Mouse (Mus musculus): ENCODE results near the gene Gli2. TPM values are rescaled to one million over a fixed set of nuclear protein-coding genes. Genes with fewer than 3 reads are reported as not detected.

Gene Gli2
- polyA plus RNA-seq, 1 experiment from 2014 or later, result 6.3 TPM

- ATAC-seq (ENCODE audit: low read depth), result no peak
- Histone ChIP-seq H3K4me1 (replicated peaks; ENCODE audit: control insufficient read depth, insufficient read depth, low read length) (peaks cover 20% of the 10 kb centered on the region), H3K36me3 (ENCODE audit: control insufficient read depth, insufficient read depth, low read length) (no peaks in the 10 kb centered on the region), H3K4me3 (ENCODE audit: low read length) (no peak overlapping the region), H3K9ac (ENCODE audit: low read length) (no peak overlapping the region), H3K4me2 (ENCODE audit: low read depth, low read length) (no peak overlapping the region), H3K9me3 (ENCODE audit: control insufficient read depth, low read length) (no peaks in the 10 kb centered on the region), H3K27ac (ENCODE audit: low read length) (no peak overlapping the region), H3K27me3 (ENCODE audit: control insufficient read depth, insufficient read depth, low read depth, low read length) (no peaks in the 10 kb centered on the region)
- WGBS, result 54% methylated on average over 1 of the region's 1 CpGs
These were observed 15.0 kb downstream of the Gli2 start for GRCm38 (mm10) chr1:119038436-119038835.

- no peak for ATAC-seq (ENCODE audit: low read depth)
- Histone ChIP-seq H3K27ac (ENCODE audit: low read length) (peak overlapping the region; percentile 67), H3K4me3 (ENCODE audit: low read length) (no peak overlapping the region), H3K9ac (ENCODE audit: low read length) (no peak overlapping the region), H3K4me2 (ENCODE audit: low read depth, low read length) (no peak overlapping the region), H3K36me3 (ENCODE audit: control insufficient read depth, insufficient read depth, low read length) (no peaks in the 10 kb centered on the region), H3K9me3 (ENCODE audit: control insufficient read depth, low read length) (no peaks in the 10 kb centered on the region), H3K27me3 (ENCODE audit: control insufficient read depth, insufficient read depth, low read depth, low read length) (no peaks in the 10 kb centered on the region), H3K4me1 (replicated peaks; ENCODE audit: control insufficient read depth, insufficient read depth, low read length) (peaks cover 25% of the 10 kb centered on the region)
- 47% methylated on average over 8 of the region's 8 CpGs for WGBS
These were observed 17.5 kb downstream of the Gli2 start for GRCm38 (mm10) chr1:119035931-119036330.

GRCm38 (mm10) chr1:119035301-119035700 is 18.1 kb downstream of the Gli2 start:
- Histone ChIP-seq H3K9me3 (ENCODE audit: control insufficient read depth, low read length) (no peaks in the 10 kb centered on the region), H3K4me1 (replicated peaks; ENCODE audit: control insufficient read depth, insufficient read depth, low read length) (peaks cover 25% of the 10 kb centered on the region), H3K9ac (ENCODE audit: low read length) (no peak overlapping the region), H3K4me2 (ENCODE audit: low read depth, low read length) (no peak overlapping the region), H3K27ac (ENCODE audit: low read length) (peak overlapping the region; percentile 67), H3K4me3 (ENCODE audit: low read length) (no peak overlapping the region), H3K27me3 (ENCODE audit: control insufficient read depth, insufficient read depth, low read depth, low read length) (no peaks in the 10 kb centered on the region), H3K36me3 (ENCODE audit: control insufficient read depth, insufficient read depth, low read length) (no peaks in the 10 kb centered on the region)
- WGBS, result 44% methylated on average over 9 of the region's 9 CpGs
- ATAC-seq (ENCODE audit: low read depth), result peak; percentile 45

- Histone ChIP-seq H3K9ac (ENCODE audit: low read length) (no peak overlapping the region), H3K9me3 (ENCODE audit: control insufficient read depth, low read length) (no peaks in the 10 kb centered on the region), H3K36me3 (ENCODE audit: control insufficient read depth, insufficient read depth, low read length) (no peaks in the 10 kb centered on the region), H3K4me2 (ENCODE audit: low read depth, low read length) (no peak overlapping the region), H3K27ac (ENCODE audit: low read length) (peak overlapping the region; percentile 98), H3K27me3 (ENCODE audit: control insufficient read depth, insufficient read depth, low read depth, low read length) (no peaks in the 10 kb centered on the region), H3K4me1 (replicated peaks; ENCODE audit: control insufficient read depth, insufficient read depth, low read length) (peaks cover 25% of the 10 kb centered on the region), H3K4me3 (ENCODE audit: low read length) (no peak overlapping the region)
- ATAC-seq (ENCODE audit: low read depth), result no peak
- 35% methylated on average over 13 of the region's 13 CpGs for WGBS
These were observed 19.2 kb downstream of the Gli2 start for GRCm38 (mm10) chr1:119034163-119034705.

GRCm38 (mm10) chr1:119033450-119034162 is 19.8 kb downstream of the Gli2 start:
- H3K27ac ChIP-seq (ENCODE audit: low read length), result peak overlapping the region; percentile 98
- no peak overlapping the region for H3K4me3 ChIP-seq (ENCODE audit: low read length)
- 50% methylated on average over 3 of the region's 3 CpGs for WGBS
- peak overlapping the region; percentile 55 for H3K9ac ChIP-seq (ENCODE audit: low read length)
- H3K4me2 ChIP-seq (ENCODE audit: low read depth, low read length), result peak overlapping the region; percentile 30; the same call in 1 of the 2 replicates
- H3K9me3 ChIP-seq (ENCODE audit: control insufficient read depth, low read length), result no peaks in the 10 kb centered on the region
- H3K27me3 ChIP-seq (ENCODE audit: control insufficient read depth, insufficient read depth, low read depth, low read length), result no peaks in the 10 kb centered on the region
- peaks cover 25% of the 10 kb centered on the region for H3K4me1 ChIP-seq (replicated peaks; ENCODE audit: control insufficient read depth, insufficient read depth, low read length)
- ATAC-seq (ENCODE audit: low read depth), result peak; percentile 90
- no peaks in the 10 kb centered on the region for H3K36me3 ChIP-seq (ENCODE audit: control insufficient read depth, insufficient read depth, low read length)

GRCm38 (mm10) chr1:119031185-119031584 is 22.2 kb downstream of the Gli2 start:
- Histone ChIP-seq H3K27ac (ENCODE audit: low read length) (no peak overlapping the region), H3K36me3 (ENCODE audit: control insufficient read depth, insufficient read depth, low read length) (no peaks in the 10 kb centered on the region), H3K4me3 (ENCODE audit: low read length) (no peak overlapping the region), H3K27me3 (ENCODE audit: control insufficient read depth, insufficient read depth, low read depth, low read length) (no peaks in the 10 kb centered on the region), H3K4me1 (replicated peaks; ENCODE audit: control insufficient read depth, insufficient read depth, low read length) (peaks cover 31% of the 10 kb centered on the region), H3K9ac (ENCODE audit: low read length) (no peak overlapping the region), H3K9me3 (ENCODE audit: control insufficient read depth, low read length) (no peaks in the 10 kb centered on the region), H3K4me2 (ENCODE audit: low read depth, low read length) (no peak overlapping the region)
- ATAC-seq (ENCODE audit: low read depth), result no peak
- WGBS, result 66% methylated on average over 6 of the region's 6 CpGs

GRCm38 (mm10) chr1:119025647-119026358 is 27.6 kb downstream of the Gli2 start:
- Histone ChIP-seq H3K9me3 (ENCODE audit: control insufficient read depth, low read length) (no peaks in the 10 kb centered on the region), H3K36me3 (ENCODE audit: control insufficient read depth, insufficient read depth, low read length) (no peaks in the 10 kb centered on the region), H3K27me3 (ENCODE audit: control insufficient read depth, insufficient read depth, low read depth, low read length) (no peaks in the 10 kb centered on the region), H3K9ac (ENCODE audit: low read length) (no peak overlapping the region), H3K4me1 (replicated peaks; ENCODE audit: control insufficient read depth, insufficient read depth, low read length) (peaks cover 14% of the 10 kb centered on the region), H3K4me3 (ENCODE audit: low read length) (no peak overlapping the region), H3K27ac (ENCODE audit: low read length) (peak overlapping the region; percentile 58), H3K4me2 (ENCODE audit: low read depth, low read length) (peak overlapping the region; percentile 3; the same call in 1 of the 2 replicates)
- WGBS, result 30% methylated on average over 8 of the region's 8 CpGs
- ATAC-seq (ENCODE audit: low read depth), result peak; percentile 79

GRCm38 (mm10) chr1:119022311-119022710 is 31.1 kb downstream of the Gli2 start:
- Histone ChIP-seq H3K4me3 (ENCODE audit: low read length) (no peak overlapping the region), H3K4me2 (ENCODE audit: low read depth, low read length) (no peak overlapping the region), H3K27me3 (ENCODE audit: control insufficient read depth, insufficient read depth, low read depth, low read length) (no peaks in the 10 kb centered on the region), H3K27ac (ENCODE audit: low read length) (no peak overlapping the region), H3K9ac (ENCODE audit: low read length) (no peak overlapping the region), H3K36me3 (ENCODE audit: control insufficient read depth, insufficient read depth, low read length) (no peaks in the 10 kb centered on the region), H3K9me3 (ENCODE audit: control insufficient read depth, low read length) (no peaks in the 10 kb centered on the region), H3K4me1 (replicated peaks; ENCODE audit: control insufficient read depth, insufficient read depth, low read length) (peaks cover 14% of the 10 kb centered on the region)
- WGBS, result 52% methylated on average over 1 of the region's 1 CpGs
- no peak for ATAC-seq (ENCODE audit: low read depth)

GRCm38 (mm10) chr1:119020092-119020491 is 33.3 kb downstream of the Gli2 start:
- H3K9me3 ChIP-seq (ENCODE audit: control insufficient read depth, low read length), result no peaks in the 10 kb centered on the region
- H3K27ac ChIP-seq (ENCODE audit: low read length), result no peak overlapping the region
- H3K27me3 ChIP-seq (ENCODE audit: control insufficient read depth, insufficient read depth, low read depth, low read length), result no peaks in the 10 kb centered on the region
- H3K4me2 ChIP-seq (ENCODE audit: low read depth, low read length), result no peak overlapping the region
- no peaks in the 10 kb centered on the region for H3K36me3 ChIP-seq (ENCODE audit: control insufficient read depth, insufficient read depth, low read length)
- H3K4me1 ChIP-seq (replicated peaks; ENCODE audit: control insufficient read depth, insufficient read depth, low read length), result no peaks in the 10 kb centered on the region; the same call in 1 of the 2 replicates
- H3K4me3 ChIP-seq (ENCODE audit: low read length), result no peak overlapping the region
- 87% methylated on average over 2 of the region's 2 CpGs for WGBS
- H3K9ac ChIP-seq (ENCODE audit: low read length), result no peak overlapping the region
- ATAC-seq (ENCODE audit: low read depth), result no peak
